Mouse (Mus musculus) heart, adult 8-10 months (tissue): ENCODE results near the gene Bricd5. TPM values are rescaled to one million over a fixed set of nuclear protein-coding genes. Genes with fewer than 3 reads are reported as not detected.

Source experiments
- DNase-seq: peaks from one replicate; pipeline ENCODE4 v3.0.0; 2022; ENCODE audit warnings: low spot score
- total RNA-seq, 4 experiments: library from RNA; stranded (reverse); gene quantifications; 2 replicates each; pipeline ENCODE4 v1.2.4; 2022

The Bricd5 gene
- total RNA-seq, 4 experiments from 2014 or later = 0.28 to 0.31 TPM; not detected in 2

DNA sequence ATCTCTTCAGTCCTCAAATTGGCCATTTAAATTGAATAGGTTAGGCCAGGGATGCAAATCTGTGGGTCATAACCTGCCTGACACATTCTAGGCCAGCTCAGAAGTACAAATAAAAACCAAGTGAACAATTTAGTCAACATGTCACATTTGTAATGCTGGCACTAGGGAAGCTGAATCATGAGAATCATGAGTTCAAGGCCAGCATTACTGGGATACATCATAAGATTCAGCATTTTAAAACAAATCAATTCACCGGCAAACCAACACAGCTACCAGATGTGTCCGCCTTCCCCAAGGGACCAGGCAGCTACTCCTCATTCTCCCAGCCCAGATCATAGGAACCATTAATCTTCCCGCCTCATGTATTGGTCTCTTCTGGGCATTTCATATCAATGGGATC is 9.8 kb downstream of the Bricd5 start:
- no peak for DNase-seq

DNA sequence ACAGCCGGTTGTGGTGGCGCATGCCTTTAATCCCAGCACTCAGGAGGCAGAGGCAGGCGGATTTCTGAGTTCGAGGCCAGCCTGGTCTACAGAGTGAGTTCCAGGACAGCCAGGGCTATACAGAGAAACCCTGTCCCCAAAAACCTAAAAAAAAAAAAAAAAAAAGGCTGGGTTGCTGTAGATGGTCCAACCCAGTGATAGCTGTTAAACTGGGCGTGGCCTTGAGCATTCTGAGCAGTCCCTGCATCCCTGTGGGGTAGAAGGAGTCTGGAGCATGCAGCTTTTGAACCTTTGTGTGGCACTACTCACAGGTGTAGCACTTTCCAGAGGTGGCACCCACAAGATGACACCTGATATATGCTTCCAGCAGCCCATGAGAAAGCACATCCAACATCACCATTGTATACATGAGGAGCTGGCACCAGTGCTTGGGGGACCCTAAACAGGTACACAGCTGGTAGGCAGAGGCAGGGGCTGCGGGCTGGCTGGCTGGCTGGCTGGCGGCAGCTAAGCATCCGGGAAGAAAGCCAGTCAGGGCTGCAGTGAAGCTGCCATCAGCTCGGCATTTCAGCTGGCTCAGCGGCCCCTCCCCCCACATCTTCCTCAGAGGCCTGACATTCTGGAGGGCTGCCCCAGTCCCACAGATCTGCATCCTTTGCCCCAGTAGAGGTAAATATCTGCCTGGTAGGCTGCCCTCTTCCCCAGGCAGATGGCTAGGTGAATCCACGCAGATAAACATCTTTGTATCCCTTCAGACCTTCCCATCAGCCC is 11.6 kb downstream of the Bricd5 start:
- DNase-seq = no peak

DNA sequence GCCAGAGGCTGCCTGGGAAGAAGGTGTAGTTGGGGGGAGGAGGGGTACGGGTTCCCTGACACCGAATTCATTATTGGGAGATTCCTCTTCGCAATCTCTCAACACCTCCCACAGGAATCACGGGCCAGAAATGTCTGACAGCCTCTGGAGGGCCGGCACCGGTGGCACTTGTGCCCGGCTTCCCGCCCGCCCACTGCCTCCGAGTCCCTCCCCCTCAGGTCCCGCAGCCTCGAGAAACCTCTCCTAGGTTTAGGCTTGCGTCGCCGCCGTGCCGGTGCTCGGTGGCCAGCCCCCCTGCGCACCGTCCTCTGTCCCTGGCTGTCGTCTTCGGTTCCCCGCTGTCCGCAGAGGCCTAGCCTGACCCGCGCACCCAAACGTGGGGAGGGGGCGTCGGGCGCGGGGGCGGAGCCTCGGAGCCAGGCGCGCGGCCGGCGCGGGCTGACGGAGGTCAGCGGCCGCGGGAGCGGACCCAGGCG is 14.5 kb downstream of the Bricd5 start, which contains the start of gene Caskin1:
TSS of gene Caskin1 (plus strand) at position 416 of the 476 bp plus-strand sequence.
- DNase-seq = no peak

GRCm38 (mm10) chr17:24488662-24489264 is 15.1 kb downstream of the Bricd5 start:
- no peak for DNase-seq

DNA sequence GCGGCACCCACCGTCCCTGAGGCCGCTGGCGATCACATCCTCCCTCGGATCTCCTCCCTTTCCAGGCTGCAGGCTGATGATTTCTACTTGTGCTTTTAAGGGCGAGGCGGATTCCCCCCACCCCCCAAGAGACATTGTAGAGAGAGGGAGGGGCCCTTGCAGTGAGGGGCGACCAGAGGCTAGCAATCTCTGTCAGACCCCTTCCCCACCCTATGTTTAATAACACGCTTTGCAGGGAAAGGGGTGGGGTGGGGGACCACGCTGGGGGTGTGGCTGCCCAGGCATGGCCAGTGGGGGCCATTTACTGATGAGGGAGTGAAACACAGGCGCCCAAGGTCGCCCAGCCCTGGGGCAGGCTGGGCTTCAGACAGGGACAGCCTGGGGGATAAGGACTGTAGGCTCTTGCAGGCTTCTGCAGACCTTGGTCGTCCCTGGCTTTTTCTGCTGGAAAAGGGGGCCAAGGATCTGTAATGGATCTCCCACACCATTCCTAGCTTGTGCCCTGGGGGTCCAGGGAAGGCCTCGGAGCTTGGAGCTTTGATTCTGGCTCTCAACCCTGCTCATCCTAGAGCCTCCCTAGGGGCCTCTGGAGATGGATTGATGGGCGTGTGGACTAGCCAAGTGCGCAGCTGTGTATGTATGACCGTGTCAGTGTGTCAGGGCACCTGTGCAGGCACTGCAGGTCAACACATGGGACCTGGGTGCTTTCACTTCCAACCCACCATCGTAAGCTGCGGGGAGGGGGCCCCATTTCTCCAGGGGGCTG is 15.8 kb downstream of the Bricd5 start:
- no peak for DNase-seq

- no peak for DNase-seq
Measured at GRCm38 (mm10) chr17:24490399-24490798, 16.7 kb downstream of the Bricd5 start.

DNA sequence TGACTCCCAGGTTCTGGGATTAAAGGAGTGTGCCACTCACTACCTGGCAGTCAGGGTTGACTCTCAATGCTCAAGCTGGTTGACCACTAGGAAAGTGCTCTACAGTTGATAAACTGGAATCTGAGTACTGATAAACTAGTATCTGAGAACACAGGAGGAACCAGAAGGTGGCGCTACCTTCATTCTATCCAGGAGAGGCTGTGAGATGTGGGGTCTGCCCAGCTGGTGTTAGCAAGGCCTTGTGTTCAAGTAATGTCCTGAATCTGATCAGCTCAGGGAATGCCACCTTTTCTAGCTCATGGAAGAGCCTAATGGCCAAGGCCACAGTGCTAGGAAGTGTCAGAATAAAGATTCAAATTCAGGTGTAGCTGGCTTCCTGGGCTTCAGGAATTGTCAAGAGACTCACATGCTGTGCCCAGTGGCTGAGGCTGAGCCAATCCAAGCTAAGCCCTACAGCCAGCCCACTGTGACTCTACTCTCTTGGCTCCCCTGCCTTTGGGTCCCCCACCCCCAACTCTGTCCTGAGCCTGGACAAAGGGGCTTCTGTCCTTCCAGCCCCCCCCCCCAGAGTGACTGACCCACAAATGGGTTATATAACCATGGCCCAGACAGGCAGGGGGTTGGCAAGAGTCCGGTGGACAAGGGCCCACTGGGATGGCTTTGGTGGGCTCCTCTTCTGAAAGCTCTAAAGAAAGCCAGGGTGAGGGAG is 21.1 kb downstream of the Bricd5 start:
- DNase-seq = no peak

- DNase-seq = no peak
Measured at GRCm38 (mm10) chr17:24495443-24495842, 21.8 kb downstream of the Bricd5 start.

DNA sequence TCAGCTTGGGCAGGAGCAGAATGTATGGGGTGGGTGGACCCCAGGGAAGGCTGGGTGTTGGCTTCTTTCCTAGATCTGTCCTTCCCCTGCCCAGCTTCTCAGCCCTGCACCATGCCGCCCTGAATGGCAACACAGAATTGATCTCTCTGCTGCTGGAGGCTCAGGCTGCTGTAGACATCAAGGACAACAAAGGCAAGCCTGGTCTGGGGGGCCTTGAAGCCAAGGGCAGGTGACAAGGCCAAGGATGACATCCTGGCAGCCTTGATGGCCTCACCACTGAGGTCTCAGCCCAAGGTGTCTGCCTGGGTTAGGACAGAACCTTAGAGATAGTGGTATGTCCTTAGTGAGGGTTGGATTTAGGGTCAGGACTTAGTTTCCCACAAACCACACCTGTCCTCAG is 22.3 kb downstream of the Bricd5 start:
- no peak for DNase-seq

DNA sequence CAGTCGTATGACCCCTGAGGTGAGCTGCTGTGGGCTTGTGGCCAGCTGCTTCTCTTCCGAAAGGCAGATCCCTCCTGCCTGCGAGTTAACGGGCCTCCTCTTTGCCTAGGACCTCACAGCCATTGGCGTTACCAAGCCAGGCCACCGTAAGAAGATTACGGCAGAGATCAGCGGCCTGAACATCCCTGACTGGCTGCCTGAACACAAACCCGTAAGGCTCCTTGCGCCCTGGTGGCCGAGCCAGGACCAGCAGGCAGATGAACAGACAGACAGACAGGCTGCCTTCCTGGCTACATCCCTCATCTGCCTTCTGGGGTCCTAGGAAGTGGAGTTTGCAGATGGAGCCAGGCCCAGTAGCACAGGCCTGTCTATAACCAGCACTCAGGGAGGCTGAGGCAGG is 28.5 kb downstream of the Bricd5 start:
- no peak for DNase-seq

- no peak for DNase-seq
Measured at GRCm38 (mm10) chr17:24504085-24504484, 30.4 kb downstream of the Bricd5 start.

DNA sequence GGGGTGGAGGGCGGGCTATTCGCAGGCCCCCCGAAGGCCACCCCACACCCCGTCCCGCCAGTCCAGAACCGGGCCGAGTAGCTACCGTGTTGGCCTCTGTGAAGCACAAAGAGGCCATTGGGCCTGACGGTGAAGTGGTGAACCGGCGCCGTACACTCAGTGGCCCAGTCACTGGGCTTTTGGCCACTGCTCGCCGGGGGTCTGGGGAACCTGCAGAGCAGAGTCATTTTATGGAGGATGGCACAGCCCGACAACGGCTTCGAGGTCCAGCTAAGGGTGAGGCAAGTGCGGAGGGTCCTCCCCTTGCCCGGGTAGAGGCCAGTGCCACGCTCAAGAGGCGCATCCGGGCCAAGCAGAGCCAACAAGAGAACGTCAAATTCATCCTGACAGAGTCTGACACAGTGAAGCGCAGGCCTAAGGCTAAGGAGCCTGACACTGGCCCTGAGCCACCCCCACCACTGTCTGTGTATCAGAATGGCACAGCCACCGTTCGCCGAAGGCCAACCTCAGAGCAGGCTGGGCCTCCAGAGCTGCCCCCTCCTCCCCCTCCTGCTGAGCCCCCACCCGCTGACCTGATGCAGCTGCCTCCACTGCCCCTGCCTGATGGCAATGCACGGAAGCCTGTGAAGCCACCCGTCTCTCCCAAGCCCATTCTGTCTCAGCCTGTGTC is 31.7 kb downstream of the Bricd5 start:
- DNase-seq = no peak

DNA sequence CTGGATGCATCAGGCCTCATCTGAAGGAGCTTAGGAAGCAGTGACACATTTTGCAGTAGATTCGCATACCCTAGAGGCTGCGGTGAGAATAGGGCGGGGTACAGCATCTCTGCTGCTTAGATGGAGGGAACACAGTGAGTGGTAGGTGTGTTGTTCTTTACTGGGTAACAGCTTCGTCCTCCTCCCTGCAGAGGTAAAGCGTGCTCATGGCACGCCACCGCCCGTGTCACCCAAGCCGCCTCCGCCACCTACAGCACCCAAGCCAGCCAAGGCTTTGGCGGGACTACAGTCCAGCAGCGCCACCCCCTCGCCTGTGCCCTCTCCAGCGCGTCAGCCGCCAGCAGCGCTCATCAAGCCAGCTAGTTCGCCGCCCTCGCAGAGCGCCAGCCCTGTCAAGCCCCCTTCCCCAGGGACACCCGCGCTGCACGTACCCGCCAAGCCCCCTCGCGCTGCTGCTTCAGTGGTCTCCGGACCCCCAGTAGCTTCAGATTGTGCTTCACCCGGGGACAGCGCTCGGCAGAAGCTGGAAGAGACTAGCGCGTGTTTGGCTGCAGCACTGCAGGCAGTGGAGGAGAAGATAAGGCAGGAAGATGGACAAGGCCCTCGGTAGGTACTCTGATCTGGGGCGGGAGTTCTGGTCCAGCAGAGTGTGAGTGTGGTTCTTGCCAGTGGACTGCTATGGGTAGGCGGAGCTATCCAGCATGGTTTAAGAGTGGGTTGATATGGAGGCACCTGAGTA is 32.8 kb downstream of the Bricd5 start:
- no peak for DNase-seq

GRCm38 (mm10) chr17:24507129-24507664 is 33.5 kb downstream of the Bricd5 start:
- no peak for DNase-seq

GRCm38 (mm10) chr17:24507806-24508460 is 34.2 kb downstream of the Bricd5 start:
- DNase-seq = no peak

DNA sequence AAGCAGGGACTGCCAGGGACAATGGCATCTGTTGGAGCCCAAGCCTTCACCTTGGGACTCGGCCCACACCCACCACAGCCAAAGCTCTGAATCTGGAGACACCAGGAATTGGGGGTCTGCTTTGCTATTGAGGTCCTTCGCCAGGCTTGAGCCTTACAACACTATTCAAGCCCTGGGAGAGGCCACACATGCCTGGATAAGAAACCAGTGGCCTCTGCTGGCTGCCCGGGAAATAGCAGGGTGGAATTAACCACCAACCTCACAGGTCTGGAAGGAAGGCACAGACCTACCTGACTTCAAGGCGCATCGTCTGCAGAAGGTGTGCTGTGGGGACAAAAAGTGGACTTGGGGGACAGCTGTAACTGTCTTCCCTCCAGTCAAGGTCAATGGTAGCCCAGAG is 39.9 kb downstream of the Bricd5 start:
- DNase-seq = peak; percentile 37

DNA sequence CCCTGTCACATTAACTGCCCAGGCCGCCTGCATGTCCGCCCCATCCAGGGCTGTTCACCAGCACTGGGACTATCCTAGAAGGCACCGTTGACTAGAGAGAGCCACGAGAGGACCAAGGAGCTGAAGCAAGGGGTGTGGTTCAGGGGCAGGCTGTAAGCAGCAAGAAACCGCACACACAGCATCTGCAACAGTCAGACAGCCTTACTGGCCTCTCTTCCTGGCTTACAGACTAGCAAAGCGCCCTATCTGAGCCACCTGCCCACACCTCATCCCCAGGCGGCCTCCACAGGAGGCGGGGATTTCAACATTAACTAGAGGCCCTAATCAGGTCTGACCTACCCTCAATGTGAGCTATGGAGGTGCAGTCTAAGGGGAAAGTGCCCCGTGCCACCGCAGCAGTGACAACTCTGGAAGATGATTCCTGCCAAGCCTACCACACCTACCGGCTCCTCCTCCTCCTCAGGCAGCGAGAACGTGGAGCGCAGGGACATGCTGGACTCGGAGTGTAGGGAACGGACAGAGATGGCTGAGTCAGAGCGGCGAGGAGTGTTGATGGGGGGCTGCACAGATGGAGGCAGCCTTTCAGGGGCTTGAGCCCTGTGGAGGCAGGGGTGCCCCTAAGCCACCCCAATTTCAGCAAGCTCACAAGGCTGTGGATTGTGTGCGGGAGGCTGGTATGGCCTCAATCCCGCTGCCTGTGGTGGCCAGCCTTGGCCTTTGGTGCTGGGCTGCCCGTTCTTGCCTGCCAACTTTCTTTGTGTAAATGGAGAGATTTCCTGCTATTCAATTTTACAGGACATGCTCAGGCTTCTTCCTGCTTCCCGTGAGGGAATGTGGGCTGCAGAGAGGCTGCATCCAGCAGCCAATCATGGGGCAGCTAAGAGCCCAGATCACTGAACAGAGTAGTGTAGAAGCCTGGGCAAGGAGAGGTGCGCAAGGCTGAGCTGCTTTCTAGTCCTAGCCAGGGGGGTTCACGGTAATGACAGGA is 40.9 kb downstream of the Bricd5 start:
- DNase-seq = peak; percentile 55

- DNase-seq = no peak
Measured at GRCm38 (mm10) chr17:24520450-24520849, 46.8 kb downstream of the Bricd5 start.
